Mouse (Mus musculus): ENCODE measurements around the gene Zfp580.
"Not testable (repeated sequence)": the region's sequence is repeated elsewhere in the genome, so short reads cannot be mapped to it uniquely, and the experiment has no call there.

Gene Zfp580

GRCm38 (mm10) chr7:5051193-5052192 lies at the start of gene Zfp580:
Gene Zfp580 (plus strand): TSS chr7:5051538.
- DNase-seq = peak; percentile 74

GRCm38 (mm10) chr7:5002876-5003275 lies 48.5 kb upstream of the Zfp580 start:
- not testable (repeated sequence) for DNase-seq

DNA sequence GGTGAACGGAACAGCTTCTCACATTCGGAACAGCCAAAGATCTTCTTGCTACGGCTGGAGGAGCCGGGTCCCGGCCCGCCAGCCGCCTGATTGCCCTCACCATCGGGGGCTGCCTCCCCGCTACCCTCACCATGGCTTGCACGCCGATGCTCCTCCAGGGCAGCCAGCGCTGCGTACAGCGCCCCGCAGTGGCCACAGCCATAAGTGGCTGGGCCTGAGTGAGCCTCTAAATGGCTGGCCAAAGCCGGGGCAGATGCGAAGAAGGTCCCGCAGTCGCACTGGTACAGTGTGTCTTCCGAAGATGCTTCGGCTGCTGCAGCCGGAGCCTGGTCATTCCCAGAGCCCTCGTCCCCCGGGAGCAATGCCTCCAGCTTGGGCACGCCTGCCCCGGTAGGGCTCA lies 43.1 kb upstream of the Zfp580 start:
- no peak for DNase-seq

DNA sequence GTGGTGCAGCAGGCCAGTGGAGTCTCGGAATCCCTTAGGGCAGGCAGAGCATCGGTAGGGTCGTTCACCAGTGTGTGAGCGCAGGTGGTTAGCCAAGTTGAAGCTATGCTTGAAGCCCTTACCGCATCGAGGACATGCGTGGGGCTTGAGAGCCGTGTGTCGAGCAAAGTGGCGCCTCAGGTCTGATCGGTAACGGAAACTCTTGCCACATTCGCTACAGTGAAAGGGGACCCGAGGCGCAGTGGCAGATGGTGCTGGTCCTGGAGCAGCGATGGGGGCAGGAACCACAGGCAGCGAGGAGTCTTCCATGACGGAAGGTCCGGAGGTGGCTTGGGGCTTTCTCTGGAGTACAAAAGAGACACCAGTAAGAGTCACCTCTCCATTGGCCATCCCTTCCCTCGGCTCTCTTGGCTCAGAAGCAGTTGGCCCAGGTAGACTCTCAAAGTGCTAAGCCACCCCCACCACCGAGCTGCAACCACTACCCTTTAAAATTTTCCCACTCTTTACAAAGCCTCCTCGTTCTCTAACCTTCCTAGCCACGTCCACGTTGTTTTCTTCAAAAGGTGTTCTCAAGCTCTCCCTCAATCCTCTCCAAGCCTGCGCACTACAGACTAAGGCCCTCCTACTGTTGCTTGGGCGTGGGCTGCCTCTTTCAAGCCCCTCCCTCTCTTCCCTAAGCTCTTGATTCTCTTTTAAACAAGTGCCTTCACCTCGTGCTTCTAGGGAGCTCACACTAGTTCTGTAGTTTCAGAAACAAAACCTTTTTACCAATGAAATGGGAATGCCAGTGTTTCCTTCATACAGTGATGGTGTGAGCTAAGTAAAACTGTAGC lies 38.4 kb upstream of the Zfp580 start:
- DNase-seq = peak; percentile 69

DNA sequence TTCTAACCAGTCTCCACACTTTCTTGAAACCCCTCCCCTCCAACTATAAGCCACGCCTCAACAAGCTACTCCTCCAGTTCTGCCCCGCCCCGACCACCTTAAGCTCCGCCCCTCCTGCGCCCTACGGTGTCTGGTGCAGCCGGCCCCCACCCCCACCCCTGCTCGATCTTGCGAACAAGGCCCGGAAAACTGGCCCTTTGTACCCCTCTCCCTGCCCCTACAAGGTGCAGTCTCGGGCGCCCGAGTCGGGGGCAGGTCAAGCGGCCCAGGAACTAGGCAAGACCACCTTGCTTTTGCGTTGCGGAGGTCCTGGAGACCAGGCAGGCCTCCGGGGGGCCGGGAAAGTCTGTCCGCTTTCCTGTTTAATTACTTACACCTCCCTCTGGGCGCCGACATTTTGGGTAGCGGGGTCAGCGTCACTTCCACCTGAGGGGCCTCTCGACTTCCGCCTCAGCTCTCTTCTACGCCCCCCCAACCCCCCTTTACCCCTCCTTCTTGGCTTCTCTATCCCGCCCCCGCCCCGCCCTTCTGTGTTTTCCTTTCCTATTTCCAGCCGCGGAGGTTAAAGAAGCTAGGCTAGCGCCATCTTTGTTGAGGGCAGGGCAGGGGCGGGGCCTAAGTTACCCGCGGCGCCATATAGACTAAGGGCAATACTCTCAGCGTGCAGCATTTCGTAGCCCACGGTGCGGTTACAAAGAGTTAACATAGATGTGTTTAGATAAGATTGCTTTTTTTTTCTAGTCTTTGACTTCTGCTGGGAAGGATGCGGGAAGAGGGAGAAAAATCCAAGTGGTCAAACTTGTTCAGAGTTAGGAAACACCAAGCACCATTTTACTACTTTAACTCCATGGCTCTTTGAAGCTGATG lies 36.9 kb upstream of the Zfp580 start, which contains the start of the genes Zfp524 and Fiz1:
Zfp524 (plus strand) TSS at position 165 of the 867 bp plus-strand sequence.
Fiz1 (minus strand) TSS at position 447 of the 867 bp plus-strand sequence.
- peak; percentile 99 for DNase-seq

- DNase-seq = peak; percentile 95
Observed at GRCm38 (mm10) chr7:5015118-5016001, 36.0 kb upstream of the Zfp580 start, which contains the start of gene Gm44973. Gene Gm44973 (plus strand): TSS chr7:5015496.

DNA sequence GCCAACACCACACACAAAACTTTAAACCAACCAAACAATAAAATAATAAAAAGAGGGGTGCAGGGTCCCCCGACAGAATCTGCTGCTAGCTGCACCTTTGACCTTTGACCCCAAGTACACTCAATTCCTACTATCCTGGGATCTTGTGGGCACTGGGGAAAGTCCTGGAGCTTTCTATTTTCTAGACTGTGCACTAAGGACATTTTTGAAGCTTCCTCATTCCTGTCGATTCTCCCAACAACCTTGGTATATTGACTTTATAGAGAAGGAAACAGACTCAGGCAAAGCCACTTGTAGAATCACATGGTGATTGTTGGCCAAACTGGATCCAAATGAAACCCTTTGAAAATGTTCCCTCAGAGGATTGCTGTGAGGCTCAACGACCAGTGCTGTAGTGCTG lies 35.3 kb upstream of the Zfp580 start:
- no peak for DNase-seq

- DNase-seq = no peak
Observed at GRCm38 (mm10) chr7:5016920-5017319, 34.4 kb upstream of the Zfp580 start.

GRCm38 (mm10) chr7:5017352-5017751 lies 34.0 kb upstream of the Zfp580 start:
- DNase-seq = no peak

DNA sequence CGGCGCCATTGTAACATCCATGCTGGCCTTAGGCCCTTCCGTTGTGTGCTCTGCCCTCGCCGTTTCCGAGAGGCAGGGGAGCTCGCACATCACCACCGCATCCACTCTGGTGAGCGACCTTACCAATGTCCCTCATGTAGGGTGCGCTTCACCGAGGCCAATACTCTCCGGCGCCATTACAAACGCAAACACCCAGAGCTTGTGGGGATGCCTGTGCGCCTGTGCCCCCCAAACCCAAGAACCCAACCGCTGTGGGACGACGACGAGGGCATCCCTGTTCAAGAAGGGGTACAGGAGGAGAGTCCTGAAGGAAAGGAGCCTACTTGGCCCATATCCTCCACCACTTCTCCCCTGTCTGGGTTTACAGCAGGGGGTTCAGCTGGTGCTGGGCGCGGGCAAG lies 33.4 kb upstream of the Zfp580 start:
- no peak for DNase-seq

GRCm38 (mm10) chr7:5019576-5019975 lies 31.8 kb upstream of the Zfp580 start:
- not testable (repeated sequence) for DNase-seq

DNA sequence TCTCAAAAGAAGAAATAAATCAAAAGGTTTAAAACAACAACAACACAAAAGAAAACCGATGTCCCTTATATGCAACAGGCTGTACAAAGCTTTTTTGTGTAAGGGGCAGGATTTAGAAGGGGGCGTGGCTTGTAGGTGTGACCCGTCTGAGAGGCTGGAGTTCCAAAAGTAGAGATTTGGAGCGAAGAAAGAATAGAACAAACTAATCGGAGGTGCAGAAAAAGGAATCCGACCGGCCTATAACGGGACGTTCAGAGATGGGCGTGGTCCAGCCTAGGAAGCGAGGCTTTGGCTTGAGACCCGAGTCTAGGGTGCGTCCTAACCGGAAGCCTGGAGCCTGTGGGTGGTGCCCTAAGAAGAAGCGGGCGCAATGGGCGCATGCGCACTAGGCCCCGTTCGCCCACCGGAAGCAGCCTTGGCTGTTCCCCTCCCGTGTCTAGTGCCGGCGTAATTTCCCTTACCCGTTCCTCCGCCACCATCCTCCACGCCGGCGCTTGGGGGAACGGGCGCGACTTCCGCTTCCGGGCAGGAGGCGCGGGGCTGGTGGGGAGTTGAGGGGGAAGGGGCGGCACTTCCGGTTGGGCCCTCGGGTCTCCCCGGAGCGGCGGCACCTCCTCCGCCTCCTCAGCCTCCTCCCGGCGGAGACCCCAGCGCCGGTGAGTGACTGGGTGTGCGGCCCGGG lies 31.2 kb upstream of the Zfp580 start, which contains the start of the genes Zfp865 and Ccdc106:
Zfp865 (plus strand) TSS at position 377 of the 682 bp plus-strand sequence.
Ccdc106 (plus strand) TSS at position 554 of the 682 bp plus-strand sequence.
- DNase-seq = peak; percentile 99

- no peak for DNase-seq
Observed at GRCm38 (mm10) chr7:5020685-5021084, 30.7 kb upstream of the Zfp580 start.

DNA sequence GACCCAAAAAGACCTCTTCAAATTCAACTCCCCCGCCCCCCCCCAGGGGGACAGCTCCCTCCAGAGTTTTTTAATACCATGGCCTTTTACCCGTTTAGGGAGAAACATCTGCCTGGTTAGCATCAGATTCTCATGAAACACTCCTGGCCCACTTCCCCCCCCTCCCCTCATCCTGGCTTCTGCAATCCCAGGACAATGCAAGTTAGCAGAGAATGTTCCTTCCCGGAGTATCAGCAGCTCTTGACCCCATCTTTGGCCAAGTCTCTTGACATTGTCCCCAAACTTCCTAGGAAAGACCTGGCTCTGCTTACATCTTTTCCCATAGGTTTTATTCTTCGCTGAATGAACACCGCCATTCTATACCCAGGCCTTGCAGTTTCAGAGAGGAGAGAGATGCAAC lies 30.1 kb upstream of the Zfp580 start:
- no peak for DNase-seq

- no peak for DNase-seq
Observed at GRCm38 (mm10) chr7:5029543-5029942, 21.8 kb upstream of the Zfp580 start.

- no peak for DNase-seq
Observed at GRCm38 (mm10) chr7:5029946-5030345, 21.4 kb upstream of the Zfp580 start.

DNA sequence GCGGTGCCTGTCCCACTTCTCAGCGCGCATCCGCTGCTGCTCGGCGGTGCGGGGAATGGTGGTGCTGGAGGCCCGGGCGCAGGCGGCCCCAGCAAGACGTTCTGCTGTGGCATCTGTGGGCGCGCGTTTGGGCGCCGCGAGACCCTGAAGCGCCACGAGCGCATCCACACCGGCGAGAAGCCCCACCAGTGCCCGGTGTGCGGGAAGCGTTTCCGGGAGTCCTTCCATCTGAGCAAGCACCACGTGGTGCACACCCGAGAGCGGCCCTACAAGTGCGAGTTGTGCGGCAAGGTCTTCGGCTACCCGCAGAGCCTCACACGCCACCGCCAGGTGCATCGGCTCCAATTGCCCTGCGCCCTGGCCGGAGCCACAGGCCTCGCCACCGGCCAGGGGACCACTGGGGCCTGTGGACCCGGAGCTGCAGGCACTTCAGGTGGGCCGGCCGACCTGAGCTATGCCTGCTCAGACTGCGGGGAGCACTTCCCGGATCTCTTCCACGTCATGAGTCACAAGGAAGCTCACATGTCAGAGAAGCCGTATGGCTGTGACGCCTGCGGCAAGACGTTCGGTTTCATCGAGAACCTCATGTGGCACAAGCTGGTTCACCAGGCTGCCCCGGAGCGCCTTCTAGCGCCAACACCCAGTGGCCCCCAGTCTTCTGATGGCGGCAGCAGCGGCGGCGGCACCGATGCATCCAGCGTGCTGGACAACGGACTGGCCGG lies 20.6 kb upstream of the Zfp580 start:
- no peak for DNase-seq

DNA sequence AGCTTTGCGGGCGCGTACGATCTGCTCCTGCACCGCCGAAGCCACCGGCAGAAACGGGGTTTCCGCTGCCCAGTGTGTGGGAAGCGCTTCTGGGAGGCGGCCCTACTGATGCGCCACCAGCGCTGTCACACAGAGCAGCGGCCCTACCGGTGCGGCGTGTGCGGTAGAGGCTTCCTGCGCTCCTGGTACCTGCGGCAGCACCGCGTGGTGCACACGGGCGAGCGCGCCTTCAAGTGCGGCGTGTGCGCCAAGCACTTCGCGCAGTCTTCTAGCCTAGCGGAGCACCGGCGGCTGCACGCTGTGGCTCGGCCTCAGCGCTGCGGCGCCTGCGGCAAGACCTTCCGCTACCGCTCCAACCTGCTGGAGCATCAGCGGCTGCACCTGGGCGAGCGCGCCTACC lies 19.8 kb upstream of the Zfp580 start:
- no peak for DNase-seq

- DNase-seq = no peak
Observed at GRCm38 (mm10) chr7:5033818-5034217, 17.5 kb upstream of the Zfp580 start, which contains the start of gene 4632433K11Rik. Gene 4632433K11Rik (plus strand): TSS chr7:5034118.

- no peak for DNase-seq
Observed at GRCm38 (mm10) chr7:5035628-5036027, 15.7 kb upstream of the Zfp580 start.
